ENCODE assay signal across 8 mouse cellular contexts in genomic region chr1:194753168-194753567, GRCm38 (mm10).
A peak's percentile ranks its signal among the peaks of the same experiment; 100 is the strongest.
DNase-seq lines count a peak whose midpoint lies in the region; ATAC-seq lines count a peak whose summit lies in the region.

No protein-coding gene starts in this region.

- no peaks in the 10 kb centered on the region for H3K27me3 ChIP-seq in forebrain, embryonic 12.5 days

- 46% methylated on average over 2 of the region's 2 CpGs for whole genome bisulfite sequencing in forebrain, embryonic 12.5 days

- H3K4me3 ChIP-seq in forebrain, embryonic 12.5 days (replicated peaks) = no peak overlapping the region

- 0 out of 2 replicates have a peak, but pooled peaks cover 2% of the 10 kb centered on the region for H3K4me1 ChIP-seq in forebrain, embryonic 12.5 days

- H3K36me3 ChIP-seq in forebrain, embryonic 12.5 days (replicated peaks) = peaks cover 51% of the 10 kb centered on the region

- peak; percentile 40 for DNase-seq in gastrocnemius, adult 18-20 months (ENCODE audit: low spot score)
- no peak for DNase-seq in gastrocnemius, postnatal 25 days
- peak; percentile 53 for DNase-seq in 416B (ENCODE audit: low read depth)
- peak; percentile 49 to 64 for DNase-seq in adrenal gland, postnatal 36 days
- DNase-seq in kidney, postnatal 4 days = peak; percentile 81
- peak; percentile 69 for DNase-seq in lung, postnatal 14 days
- no peak for DNase-seq in Muller cell, postnatal 12 days (ENCODE audit: inconsistent ontology term)

- peak; percentile 58; the same call in 1 of the 2 replicates for ATAC-seq in forebrain, embryonic 12.5 days (ENCODE audit: low FRiP score)

- no peak overlapping the region for H3K9ac ChIP-seq in forebrain, embryonic 12.5 days

- H3K4me2 ChIP-seq in forebrain, embryonic 12.5 days = no peak overlapping the region

- H3K9me3 ChIP-seq in forebrain, embryonic 12.5 days = no peaks in the 10 kb centered on the region

- no peak overlapping the region for H3K27ac ChIP-seq in forebrain, embryonic 12.5 days

Comparison
In these comparisons a context has a peak if more than half of its experiments do, and no peak if none do; other contexts are left out.
1. DNase-seq: peak in gastrocnemius, adult 18-20 months (single experiment), 416B (single experiment), adrenal gland, postnatal 36 days (2 of 2), kidney, postnatal 4 days (2 of 2) and lung, postnatal 14 days (single experiment); none in gastrocnemius, postnatal 25 days (single experiment) and Muller cell, postnatal 12 days (single experiment).